Mouse (Mus musculus) megakaryocyte, embryonic 14.5 days (primary cell): ENCODE measurements around the gene Uggt1.

Experiments used
- FLI1 ChIP-seq: IDR thresholded peaks from 2 replicates; pipeline ENCODE4 v1.6.1; 2012; ENCODE audit warnings: low read length, inconsistent platforms, mixed read lengths
- GATA1 ChIP-seq: IDR thresholded peaks from 3 replicates; pipeline ENCODE4 v1.6.1; 2012; ENCODE audit warnings: mixed read lengths, low read length, inconsistent platforms, borderline replicate concordance

DNA sequence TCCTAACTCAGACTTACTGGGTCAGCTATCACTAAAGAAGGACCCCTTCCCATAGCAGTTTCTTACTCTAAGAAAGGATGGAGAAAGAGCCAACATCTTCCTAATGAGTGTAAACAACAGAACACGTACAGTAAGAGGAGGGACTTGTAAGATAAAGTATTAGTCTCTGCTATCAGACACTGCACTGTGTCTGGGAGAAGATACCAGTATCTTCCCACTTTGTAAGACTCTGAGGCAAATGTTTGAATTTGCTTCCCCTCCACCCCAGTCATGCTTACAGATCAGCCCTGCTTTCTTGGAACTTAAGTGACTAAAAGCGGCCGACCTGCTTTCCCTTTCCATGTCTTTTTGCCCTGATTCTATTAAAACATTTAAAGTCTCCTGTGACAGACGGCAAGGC is 30.2 kb downstream of the Uggt1 start:
- TF ChIP-seq GATA1 (no peak), FLI1 (no peak)
